Mouse (Mus musculus) cerebellum, postnatal 10 days (tissue): ENCODE results near the gene Myo16.

Source experiments
- DNase-seq, 2 experiments: peaks; one replicate each; pipeline ENCODE4 v3.0.0; 2021; ENCODE audit warnings: mixed read lengths in 2 of 2

Gene Myo16

GRCm38 (mm10) chr8:10307345-10307744 is 153.6 kb downstream of the Myo16 start:
- no peak for DNase-seq

GRCm38 (mm10) chr8:10307770-10308476 is 154.2 kb downstream of the Myo16 start:
- DNase-seq, result peak; percentile 22 to 46

DNA sequence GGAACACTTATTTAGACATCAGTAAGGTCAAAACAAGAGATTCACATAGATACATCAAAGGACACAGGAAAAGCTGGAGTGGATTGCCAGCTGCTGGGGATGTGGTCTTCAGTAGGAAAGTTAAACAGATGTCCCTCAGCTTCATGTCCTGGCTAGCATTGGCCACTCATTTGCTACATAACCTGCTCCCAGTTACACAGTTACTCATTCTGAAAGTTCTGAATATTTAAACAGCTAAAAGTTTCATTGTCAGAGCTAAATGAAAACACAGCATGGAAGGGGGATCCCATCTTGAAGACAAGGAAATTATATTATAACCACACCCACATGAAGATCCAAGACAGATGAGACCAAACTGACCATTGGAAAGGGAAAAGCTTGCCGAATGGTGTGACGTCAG is 156.8 kb downstream of the Myo16 start:
- no peak for DNase-seq

- no peak for DNase-seq
These were observed 158.6 kb downstream of the Myo16 start for GRCm38 (mm10) chr8:10312316-10312715.

- peak in 1 of 2 experiments; percentile 10 for DNase-seq
These were observed 162.5 kb downstream of the Myo16 start for GRCm38 (mm10) chr8:10316201-10316600.

GRCm38 (mm10) chr8:10318103-10318502 is 164.4 kb downstream of the Myo16 start:
- no peak for DNase-seq

- DNase-seq, result peak; percentile 62 to 71
These were observed 196.7 kb downstream of the Myo16 start for GRCm38 (mm10) chr8:10350451-10350850.

GRCm38 (mm10) chr8:10358711-10359110 is 205.0 kb downstream of the Myo16 start:
- DNase-seq, result peak; percentile 69 to 74

- no peak for DNase-seq
These were observed 209.2 kb downstream of the Myo16 start for GRCm38 (mm10) chr8:10362949-10363348.

GRCm38 (mm10) chr8:10363654-10364406 is 210.1 kb downstream of the Myo16 start:
- no peak for DNase-seq

GRCm38 (mm10) chr8:10366141-10366540 is 212.4 kb downstream of the Myo16 start:
- DNase-seq, result no peak

- no peak for DNase-seq
These were observed 218.9 kb downstream of the Myo16 start for GRCm38 (mm10) chr8:10372571-10372970.

GRCm38 (mm10) chr8:10387143-10387542 is 233.4 kb downstream of the Myo16 start:
- no peak for DNase-seq

GRCm38 (mm10) chr8:10391096-10391683 is 237.5 kb downstream of the Myo16 start:
- no peak for DNase-seq

DNA sequence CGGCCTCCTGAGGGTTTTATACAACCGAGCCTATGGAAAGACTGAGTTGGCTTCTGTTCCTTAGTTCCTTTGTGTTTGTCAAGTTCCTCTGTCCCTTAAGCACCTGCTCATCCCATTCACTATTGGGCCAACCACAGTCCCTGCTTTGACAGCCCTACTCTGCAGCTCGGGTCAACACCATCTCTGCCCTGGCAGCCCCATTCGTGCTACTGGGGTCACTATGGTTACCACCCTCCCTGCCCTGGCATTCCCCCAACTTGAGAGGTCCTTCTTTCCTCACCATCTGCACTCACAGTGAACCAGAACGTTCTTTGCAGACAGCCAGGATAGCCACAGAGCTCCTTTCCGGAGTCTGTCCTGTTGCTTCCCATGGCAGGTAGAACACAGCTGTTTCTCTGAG is 238.2 kb downstream of the Myo16 start:
- DNase-seq, result peak; percentile 76 to 81

- no peak for DNase-seq
These were observed 240.8 kb downstream of the Myo16 start for GRCm38 (mm10) chr8:10394506-10394905.

- no peak for DNase-seq
These were observed 241.4 kb downstream of the Myo16 start for GRCm38 (mm10) chr8:10395146-10395545.

DNA sequence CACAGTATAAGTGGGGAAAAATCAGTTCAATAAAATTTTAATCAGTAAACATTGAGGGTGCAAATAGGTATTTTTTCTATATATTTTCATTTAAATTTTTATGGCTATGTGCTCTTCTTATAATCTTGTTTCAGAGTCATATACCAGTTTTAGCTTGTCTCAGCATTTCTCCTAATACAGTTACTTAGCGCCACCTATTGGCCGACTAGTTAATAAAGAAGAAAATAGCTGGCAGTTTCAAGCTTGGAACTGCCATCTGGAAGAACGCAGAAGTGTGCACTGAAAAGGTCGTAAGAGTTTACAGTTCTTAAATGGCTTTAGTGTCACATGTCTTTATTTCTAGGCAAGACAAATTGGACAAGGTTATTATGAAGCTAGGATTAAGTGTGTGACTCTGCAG is 248.9 kb downstream of the Myo16 start:
- DNase-seq, result peak; percentile 79 to 92

GRCm38 (mm10) chr8:10405469-10405868 is 251.8 kb downstream of the Myo16 start:
- peak; percentile 81 for DNase-seq

- DNase-seq, result no peak
These were observed 255.3 kb downstream of the Myo16 start for GRCm38 (mm10) chr8:10409043-10409442.

DNA sequence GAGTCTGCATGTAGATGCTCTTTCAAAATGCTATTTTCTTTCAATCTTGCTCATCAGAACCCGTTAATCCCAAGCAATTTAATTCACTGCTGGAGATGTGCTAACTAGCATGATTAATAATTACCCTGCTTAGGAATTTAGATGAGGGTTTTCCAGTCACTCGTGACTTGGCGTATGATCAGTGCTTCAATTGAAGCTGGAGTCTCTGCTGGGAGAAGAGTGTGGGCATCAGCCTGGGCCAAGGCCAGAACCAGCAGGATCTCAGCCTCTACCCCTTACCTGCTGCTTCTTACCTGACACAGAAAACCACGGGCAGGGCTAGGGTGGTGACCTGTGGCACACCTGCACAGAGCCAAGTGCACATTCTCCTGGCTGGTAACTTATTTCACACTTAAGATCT is 257.8 kb downstream of the Myo16 start:
- DNase-seq, result no peak

- no peak for DNase-seq
These were observed 260.2 kb downstream of the Myo16 start for GRCm38 (mm10) chr8:10413881-10414280.

DNA sequence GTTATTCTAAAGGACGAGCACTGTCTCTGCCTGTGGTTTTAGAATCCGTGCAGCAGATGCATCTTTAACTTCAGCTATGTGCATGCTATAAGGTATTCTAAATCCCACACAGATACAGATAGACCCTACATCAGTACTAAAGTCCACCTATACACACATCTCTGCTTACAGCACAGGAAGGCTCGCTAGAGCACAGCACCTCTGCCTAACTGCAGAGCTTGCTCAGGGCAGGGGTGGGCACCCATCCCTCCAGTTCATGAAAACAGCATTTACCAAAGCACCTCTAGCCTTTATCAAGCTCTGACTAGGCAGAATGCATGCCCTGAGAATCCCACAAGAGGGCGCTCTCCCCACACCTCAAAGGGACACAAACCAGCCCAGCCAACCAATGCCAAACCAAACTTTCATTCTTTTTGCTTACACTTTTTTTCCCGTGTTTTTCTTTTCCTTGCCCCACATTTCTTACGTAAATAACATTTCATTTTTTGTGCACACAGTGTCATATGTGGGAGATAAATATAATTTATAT is 261.0 kb downstream of the Myo16 start:
- DNase-seq, result peak; percentile 87 to 89

DNA sequence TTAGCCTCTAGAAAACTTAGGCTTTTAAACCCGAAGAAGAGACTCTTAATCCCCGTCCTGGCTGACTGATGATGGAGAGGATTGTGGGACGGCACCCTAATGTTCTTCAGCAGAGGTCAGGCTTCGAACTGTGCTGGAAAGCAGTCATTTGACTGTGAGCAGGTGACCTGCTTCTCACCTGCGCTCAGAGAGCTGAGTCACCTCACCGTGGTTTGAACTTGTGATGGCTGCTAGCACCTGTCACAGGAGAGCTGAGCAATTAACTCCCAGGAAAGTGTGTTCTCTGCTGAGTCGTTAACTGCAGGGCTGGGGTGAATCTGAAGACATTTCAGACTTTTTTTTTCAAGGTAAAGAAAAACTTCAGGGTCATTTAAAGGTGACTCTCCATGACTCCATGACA is 261.6 kb downstream of the Myo16 start:
- DNase-seq, result no peak
